Mouse (Mus musculus) frontal cortex, postnatal 10 days (tissue): Measurements from ENCODE around the gene Cfap46.
"Not testable (repeated sequence)": the region's sequence is repeated elsewhere in the genome, so short reads cannot be mapped to it uniquely, and the experiment has no call there.

Experiments used
- DNase-seq, 2 experiments: peaks; one replicate each; pipeline ENCODE4 v3.0.0; 2022; ENCODE audit warnings: low spot score in 2 of 2, mixed read lengths in 1 of 2

The Cfap46 gene

DNA sequence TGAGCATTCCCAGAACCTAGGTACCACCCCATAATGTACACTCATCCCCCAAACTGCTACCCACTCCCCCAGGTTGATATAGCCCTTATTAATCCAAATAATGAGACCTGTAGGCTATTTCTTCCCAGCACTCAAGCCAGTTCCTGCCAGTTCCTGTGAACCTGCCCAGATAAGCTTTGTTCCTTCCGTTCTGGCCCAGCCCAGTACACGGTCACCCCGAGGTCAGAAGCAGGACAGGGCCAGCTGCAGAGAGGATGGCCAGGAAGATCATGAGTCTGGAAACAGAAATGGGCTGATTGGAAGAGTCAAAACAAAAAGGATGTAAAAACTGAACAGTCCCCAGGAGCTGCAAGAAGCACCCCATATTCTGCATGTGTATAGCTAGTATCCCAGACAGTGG lies 20.3 kb downstream of the Cfap46 start:
- DNase-seq, result no peak

GRCm38 (mm10) chr7:139659901-139660300 lies 23.7 kb downstream of the Cfap46 start:
- not testable (repeated sequence) for DNase-seq

DNA sequence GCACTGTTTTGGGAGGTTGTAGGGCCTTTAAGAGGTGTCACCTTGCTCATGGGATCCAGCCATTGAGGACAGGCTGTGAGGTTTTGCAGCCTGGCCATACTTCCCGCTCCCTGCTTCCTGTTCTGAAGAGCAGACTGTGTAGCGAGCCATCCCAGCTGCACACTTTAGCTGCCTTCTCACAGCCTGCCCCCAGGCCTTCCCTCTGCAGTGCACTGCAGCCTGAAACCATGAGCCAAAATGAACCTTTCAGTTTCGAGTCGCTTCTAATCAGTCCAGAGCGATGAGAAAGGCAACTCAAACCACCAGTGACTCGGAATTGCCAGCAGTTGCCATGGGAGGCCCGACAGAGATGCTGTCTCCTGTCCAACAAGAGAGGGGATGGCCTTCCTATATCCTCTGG lies 33.9 kb downstream of the Cfap46 start:
- DNase-seq, result no peak

- DNase-seq, result peak; percentile 75 to 89
These were observed 35.4 kb downstream of the Cfap46 start for GRCm38 (mm10) chr7:139648107-139648824.

GRCm38 (mm10) chr7:139633393-139633792 lies 50.2 kb downstream of the Cfap46 start:
- no peak for DNase-seq

GRCm38 (mm10) chr7:139625156-139625555 lies 58.5 kb downstream of the Cfap46 start:
- no peak for DNase-seq

- no peak for DNase-seq
These were observed 61.0 kb downstream of the Cfap46 start for GRCm38 (mm10) chr7:139622568-139622967.

DNA sequence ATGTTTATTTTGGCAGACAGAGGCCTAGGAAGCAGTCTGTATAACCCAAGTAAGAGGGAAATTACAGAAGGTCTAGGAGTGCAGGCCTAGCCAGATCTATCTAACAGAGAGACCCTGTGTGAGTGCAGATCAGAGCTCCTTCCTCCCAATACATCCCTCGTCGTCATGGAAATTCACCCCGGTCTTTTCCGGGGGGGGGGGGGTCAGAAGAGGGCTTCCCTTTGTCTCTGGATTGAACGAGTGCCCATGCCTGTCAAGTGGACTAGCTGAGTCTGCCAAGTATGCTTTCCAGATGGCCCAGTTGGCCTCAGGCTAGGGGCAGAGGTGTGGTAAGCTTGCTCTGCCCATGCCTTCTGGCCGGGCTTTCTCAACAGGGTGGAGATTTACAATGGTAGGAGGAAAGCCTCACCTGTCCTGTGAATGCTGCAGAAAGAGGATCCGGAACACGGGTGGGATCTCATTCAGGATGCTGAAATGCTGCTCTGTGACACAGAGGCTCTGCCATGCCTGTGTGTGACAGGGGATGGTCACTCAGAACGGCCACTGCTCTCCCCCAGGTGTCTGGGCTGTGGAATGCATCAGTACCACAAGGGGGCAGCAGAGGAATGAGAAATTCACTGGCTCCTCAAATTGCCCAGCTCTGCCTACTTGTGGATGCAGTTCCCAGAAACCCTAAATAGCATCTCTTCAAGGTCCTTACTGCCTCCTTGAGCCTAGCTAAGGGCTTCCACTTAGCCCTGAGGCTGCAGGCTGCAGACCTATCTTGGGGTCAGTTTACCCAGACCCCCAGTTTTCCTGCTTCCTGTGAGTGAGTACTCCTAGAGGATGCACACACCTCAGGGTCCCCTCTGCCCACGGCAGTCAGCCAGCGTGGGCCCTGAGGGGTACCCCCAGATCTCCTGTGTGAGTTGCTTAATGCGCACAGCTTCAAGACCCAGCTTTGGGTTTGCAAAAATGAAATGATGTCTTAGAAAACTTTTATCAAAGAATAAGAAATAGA lies 67.5 kb downstream of the Cfap46 start:
- peak; percentile 41 to 65 for DNase-seq

DNA sequence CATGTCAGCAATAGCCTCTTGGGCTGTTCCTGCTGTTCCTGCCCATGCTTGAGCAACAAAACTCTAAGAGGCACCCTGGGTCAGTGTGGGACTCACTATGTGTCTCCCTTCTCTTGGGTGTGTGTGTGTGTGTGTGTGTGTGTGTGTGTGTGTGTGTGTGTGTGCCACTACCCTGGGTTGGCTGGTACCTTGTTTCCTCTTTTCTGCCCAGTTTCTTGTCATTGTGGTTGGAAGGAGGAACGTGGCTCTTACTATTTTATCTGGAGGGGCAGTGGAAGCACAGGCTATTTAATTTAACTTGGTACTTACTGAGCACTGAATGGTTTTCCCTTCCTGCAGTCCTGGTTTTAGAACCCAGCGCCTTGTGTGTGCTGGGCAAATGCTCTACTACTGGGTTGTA lies 73.3 kb downstream of the Cfap46 start:
- DNase-seq, result no peak

DNA sequence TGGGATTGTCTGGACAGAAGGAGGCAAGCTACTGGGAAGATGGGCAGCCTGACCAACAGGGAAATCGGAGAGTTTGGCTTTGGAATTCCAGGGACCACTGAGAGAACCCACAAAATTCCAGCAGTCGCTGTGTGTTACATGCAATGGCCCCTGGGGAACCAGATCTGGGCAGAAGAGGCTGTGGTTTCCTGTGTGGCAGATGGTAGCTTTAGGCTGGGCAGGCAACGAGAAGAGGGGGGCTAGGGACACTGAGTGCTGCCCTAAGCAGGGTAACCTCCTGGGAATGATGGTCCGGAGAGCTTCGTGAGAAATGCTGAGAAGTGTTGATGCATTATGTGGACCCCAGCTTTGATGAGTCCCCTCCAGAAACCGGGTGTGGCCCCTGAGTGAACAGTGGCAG lies 87.8 kb downstream of the Cfap46 start:
- DNase-seq, result no peak

GRCm38 (mm10) chr7:139595311-139595710 lies 88.3 kb downstream of the Cfap46 start:
- no peak for DNase-seq

DNA sequence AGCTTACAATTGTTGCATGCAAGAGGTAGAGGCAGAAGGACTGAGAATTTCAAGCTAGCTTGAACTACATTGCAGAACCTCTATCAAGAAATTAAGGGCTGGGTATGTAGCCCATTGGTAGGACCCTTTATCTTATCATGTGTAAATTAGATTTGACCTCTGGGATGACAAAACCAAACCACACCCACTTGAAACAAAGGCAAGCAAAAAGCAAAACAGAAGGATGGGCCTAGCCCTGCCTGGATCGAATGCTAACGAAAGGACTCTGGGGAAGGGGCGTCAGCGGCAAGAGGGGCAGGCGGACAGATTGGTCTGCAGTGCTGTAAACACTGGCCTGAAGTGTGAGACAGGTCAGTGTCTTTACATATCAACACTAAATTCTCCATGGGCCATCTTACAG lies 92.3 kb downstream of the Cfap46 start:
- no peak for DNase-seq

DNA sequence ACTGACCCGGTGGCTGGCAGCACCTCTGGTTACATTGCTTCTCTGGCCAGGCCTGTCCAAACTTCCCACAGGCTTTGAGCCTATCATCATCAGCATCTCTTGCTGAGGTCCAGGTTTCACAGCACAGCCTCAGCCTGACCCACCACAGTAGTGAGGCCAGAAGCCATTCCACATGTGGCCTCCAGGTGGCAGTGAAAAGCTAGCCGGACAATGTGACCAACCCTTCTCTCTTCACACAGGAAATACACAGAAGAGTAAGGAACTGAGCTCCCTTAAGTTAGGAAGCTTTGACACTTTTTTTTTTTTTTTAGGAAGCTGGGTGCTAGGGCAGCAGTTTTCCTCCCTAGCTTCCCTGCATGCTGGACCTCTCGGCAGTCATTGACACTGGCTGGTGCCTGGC lies 93.3 kb downstream of the Cfap46 start:
- no peak for DNase-seq

DNA sequence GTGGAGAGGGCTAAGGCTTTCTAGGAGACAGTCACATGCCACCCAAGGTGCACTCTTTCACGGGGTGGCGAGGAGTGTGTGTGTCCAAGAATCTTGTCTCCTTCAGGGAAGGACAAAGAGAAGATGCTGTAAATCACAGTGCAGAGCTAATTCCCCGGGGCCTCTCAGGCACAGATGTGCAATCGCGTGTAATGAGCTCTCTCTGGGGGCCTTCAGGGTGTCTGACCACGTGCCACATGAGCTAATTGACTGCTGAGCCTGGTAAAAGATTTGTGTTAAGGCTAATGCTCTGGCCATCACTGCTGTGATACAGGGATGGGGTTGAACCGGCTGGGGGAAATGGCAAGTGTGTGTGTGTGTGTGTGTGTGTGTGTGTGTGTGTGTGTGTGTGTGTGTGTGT lies 95.7 kb downstream of the Cfap46 start:
- DNase-seq, result no peak

DNA sequence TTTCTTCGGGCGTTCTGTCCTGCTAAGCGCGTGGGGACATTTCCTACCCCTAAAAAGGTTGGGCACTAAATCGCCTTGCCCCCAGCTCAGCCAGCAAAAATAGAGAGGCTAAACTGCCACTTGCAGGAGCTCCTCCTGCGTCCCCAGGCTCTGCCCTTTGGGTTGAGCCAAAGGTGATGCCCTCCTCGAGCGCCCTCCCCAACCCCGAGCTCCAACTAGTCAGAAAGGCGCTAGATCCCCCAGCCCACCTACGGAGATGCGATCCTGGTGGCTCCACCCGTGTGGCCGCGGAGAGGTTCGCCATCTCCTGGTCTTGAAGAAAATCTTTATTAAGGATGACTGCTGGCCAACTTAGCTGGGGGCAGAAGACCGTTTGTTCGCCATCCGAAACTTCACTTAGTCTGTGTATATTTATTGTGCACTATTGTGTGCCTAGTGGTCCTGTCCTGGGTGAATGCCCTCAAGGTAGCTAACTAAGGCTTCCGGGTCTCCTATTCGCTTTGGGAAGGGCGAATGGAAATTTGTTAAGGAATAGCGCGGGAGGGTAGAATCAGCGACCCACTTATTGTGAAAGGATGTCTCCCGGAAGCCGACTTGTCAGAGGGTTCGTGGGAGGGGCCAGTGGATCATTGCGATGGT lies 98.3 kb downstream of the Cfap46 start:
- no peak for DNase-seq

- no peak for DNase-seq
These were observed 99.1 kb downstream of the Cfap46 start for GRCm38 (mm10) chr7:139584221-139585175.

GRCm38 (mm10) chr7:139583094-139583737 lies 100.4 kb downstream of the Cfap46 start:
- DNase-seq, result no peak

DNA sequence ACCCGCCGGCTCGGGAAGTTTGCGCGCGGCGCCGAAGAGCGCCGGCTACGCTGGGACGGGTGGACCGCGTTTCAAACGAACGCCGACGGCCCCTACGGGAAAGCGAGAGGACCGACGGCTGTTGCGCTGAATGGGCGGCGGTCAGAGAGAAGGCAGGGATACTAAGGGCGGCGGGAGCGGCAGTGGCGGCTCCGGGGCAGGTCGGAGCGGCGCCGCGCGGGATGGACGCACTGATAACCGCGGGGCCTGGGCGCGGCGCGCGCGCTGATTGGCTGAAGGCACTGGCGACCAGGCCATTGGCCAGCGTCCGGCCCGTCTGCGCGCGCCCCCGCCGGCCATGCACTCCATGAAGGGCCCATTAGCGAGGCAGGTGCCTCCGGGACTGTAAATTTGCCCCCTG lies 101.0 kb downstream of the Cfap46 start, which contains the start of gene Nkx6-2:
Gene Nkx6-2 (minus strand): TSS at position 203 of the 400 bp plus-strand sequence.
- no peak for DNase-seq

DNA sequence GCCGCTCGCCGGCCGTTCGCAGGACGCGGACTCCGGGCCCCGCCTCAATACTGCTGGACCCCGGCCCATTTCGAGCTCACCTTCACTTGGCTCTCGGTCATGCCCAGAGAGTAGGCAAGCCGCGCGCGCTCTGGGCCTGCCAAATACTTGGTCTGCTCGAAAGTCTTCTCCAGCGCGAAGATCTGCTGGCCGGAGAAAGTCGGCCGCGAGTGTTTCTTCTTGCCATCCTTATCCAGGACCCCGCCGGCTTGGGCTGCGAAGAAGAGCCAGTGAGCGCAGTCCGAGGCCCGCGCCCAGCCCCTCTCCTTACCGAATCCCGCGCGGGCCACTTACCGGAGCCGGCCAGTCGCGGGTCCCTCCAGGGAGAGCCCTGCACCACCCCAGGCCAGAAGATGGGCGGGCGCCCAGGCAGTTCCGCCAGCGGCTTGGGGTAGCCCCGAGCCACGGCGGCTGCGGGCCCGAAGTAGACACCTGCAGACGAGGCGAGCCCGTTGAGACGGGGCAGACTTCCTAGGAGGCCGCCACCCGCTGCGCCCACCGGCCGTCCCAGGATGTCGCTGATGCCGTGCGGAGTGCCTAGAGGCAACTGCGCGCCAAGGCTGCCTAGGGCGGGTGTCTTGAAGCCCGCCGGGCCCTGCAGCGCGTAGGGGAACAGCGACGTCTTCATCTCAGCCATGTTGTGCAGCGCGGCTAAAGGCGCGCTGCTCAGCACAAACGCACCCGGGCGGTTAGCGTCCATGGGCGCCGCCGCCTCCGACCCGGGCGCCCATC lies 101.6 kb downstream of the Cfap46 start:
- DNase-seq, result no peak
